Mouse (Mus musculus) midbrain, embryonic 15.5 days (tissue): Measurements from ENCODE around the gene Fbxo2. TPM values are rescaled to one million over a fixed set of nuclear protein-coding genes. Genes with fewer than 3 reads are reported as not detected.
A peak's percentile ranks its signal among the peaks of the same experiment; 100 is the strongest.

Source experiments
- ATAC-seq: fragments of 200-750 bp; cut with Nextera tagmentation; replicated peaks from 2 replicates; pipeline ENCODE4 v1.8.0; 2017; ENCODE audit warnings: moderate TSS enrichment
- H3K27ac ChIP-seq: fragments of 300-500 bp; sonication (generic); 2 replicates; pipeline ENCODE4 v1.5.1; 2015; ENCODE audit warnings: mild to moderate bottlenecking, inconsistent platforms
- H3K27me3 ChIP-seq: fragments of 300-500 bp; sonication (generic); replicated peaks from 2 replicates; pipeline ENCODE4 v1.6.1; 2015; ENCODE audit warnings: inconsistent platforms
- H3K36me3 ChIP-seq: fragments of 300-500 bp; sonication (generic); replicated peaks from 2 replicates; pipeline ENCODE4 v1.6.1; 2015; ENCODE audit warnings: inconsistent platforms
- H3K4me1 ChIP-seq: fragments of 300-500 bp; sonication (generic); 2 replicates; pipeline ENCODE4 v1.6.1; 2015; ENCODE audit warnings: inconsistent platforms
- H3K4me2 ChIP-seq: fragments of 300-500 bp; sonication (generic); 2 replicates; pipeline ENCODE4 v1.6.1; 2015; ENCODE audit warnings: inconsistent platforms, mild to moderate bottlenecking, moderate library complexity
- H3K4me3 ChIP-seq: fragments of 300-500 bp; sonication (generic); 2 replicates; pipeline ENCODE4 v1.5.1; 2015; ENCODE audit warnings: mild to moderate bottlenecking, inconsistent platforms
- H3K9ac ChIP-seq: fragments of 300-500 bp; sonication (generic); 2 replicates; pipeline ENCODE4 v1.6.1; 2015; ENCODE audit warnings: mild to moderate bottlenecking, inconsistent platforms
- H3K9me3 ChIP-seq: fragments of 300-500 bp; sonication (generic); 2 replicates; pipeline ENCODE4 v1.6.1; 2016; ENCODE audit warnings: inconsistent platforms
- WGBS: fragments of 180-500 bp; shearing (Covaris S2); methylation state at CpG from one replicate; pipeline ENCODE4 v1.1.7; 2015; ENCODE audit warnings: mixed read lengths; 5-methylcytosine and 5-hydroxymethylcytosine counted together
- polyA plus RNA-seq: library from polyadenylated mRNA; unstranded; fragments of >200 nt; fragmentation: Nextera tagmentation; extraction: Ambion mirVana; gene quantifications from 2 replicates; pipeline ENCODE4 v1.2.1, GENCODE M21; 2015

The Fbxo2 gene
- polyA plus RNA-seq, 1 experiment from 2014 or later = 6.2 TPM

DNA sequence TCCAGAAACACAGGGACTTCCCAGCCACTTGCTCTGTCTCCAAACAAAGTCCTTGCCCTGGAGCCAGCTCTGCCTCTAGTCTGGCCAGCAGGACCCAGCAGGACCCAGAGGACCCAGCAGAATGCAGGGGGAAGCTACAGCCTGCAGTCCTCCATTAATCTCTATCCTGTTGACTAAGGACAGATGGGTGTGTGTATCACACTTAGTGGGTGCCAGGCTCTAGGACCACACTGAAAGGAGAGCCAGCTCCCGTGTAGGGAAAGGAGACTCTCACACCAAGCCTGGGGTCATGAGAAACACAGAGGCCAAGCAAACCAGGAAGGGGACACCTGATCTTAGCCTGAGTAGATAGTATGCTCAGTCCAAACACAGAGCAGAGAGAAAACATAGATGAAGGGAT is 32.2 kb upstream of the Fbxo2 start:
- Histone ChIP-seq H3K9ac (peak overlapping the region; percentile 98; the same call in 1 of the 2 replicates), H3K4me1 (peaks cover 63% of the 10 kb centered on the region), H3K27me3 (no peaks in the 10 kb centered on the region), H3K27ac (peak overlapping the region; percentile 98), H3K9me3 (no peaks in the 10 kb centered on the region), H3K4me3 (peak overlapping the region; percentile 66), H3K4me2 (peak overlapping the region; percentile 78), H3K36me3 (no peaks in the 10 kb centered on the region)
- 58% methylated on average over 1 of the region's 1 CpGs for WGBS
- no peak for ATAC-seq

GRCm38 (mm10) chr4:148128672-148129071 is 31.7 kb upstream of the Fbxo2 start:
- H3K4me2 ChIP-seq = peak overlapping the region; percentile 78
- peak overlapping the region; percentile 98; the same call in 1 of the 2 replicates for H3K9ac ChIP-seq
- H3K27me3 ChIP-seq = no peaks in the 10 kb centered on the region
- no peaks in the 10 kb centered on the region for H3K9me3 ChIP-seq
- H3K4me1 ChIP-seq = peaks cover 59% of the 10 kb centered on the region
- H3K27ac ChIP-seq = peak overlapping the region; percentile 98
- peak overlapping the region; percentile 66 for H3K4me3 ChIP-seq
- no peak for ATAC-seq
- 70% methylated on average over 2 of the region's 2 CpGs for WGBS
- no peaks in the 10 kb centered on the region for H3K36me3 ChIP-seq

GRCm38 (mm10) chr4:148130133-148130532 is 30.3 kb upstream of the Fbxo2 start, which contains the start of gene Mad2l2:
Mad2l2 (plus strand) TSS chr4:148130384.
- no peaks in the 10 kb centered on the region for H3K9me3 ChIP-seq
- peak within 1 kb of the TSS; percentile 98 for H3K27ac ChIP-seq
- ATAC-seq = peak; percentile 2; the same call in 1 of the 2 replicates
- H3K4me1 ChIP-seq = peaks cover 56% of the 10 kb centered on the region
- no peaks in the 10 kb centered on the region for H3K27me3 ChIP-seq
- H3K4me2 ChIP-seq = peak within 1 kb of the TSS; percentile 78
- no peaks in the 10 kb centered on the region for H3K36me3 ChIP-seq
- H3K9ac ChIP-seq = peak within 1 kb of the TSS; percentile 98
- H3K4me3 ChIP-seq = peak within 1 kb of the TSS; percentile 66
- WGBS = under 1% methylated on average over 18 of the region's 18 CpGs

DNA sequence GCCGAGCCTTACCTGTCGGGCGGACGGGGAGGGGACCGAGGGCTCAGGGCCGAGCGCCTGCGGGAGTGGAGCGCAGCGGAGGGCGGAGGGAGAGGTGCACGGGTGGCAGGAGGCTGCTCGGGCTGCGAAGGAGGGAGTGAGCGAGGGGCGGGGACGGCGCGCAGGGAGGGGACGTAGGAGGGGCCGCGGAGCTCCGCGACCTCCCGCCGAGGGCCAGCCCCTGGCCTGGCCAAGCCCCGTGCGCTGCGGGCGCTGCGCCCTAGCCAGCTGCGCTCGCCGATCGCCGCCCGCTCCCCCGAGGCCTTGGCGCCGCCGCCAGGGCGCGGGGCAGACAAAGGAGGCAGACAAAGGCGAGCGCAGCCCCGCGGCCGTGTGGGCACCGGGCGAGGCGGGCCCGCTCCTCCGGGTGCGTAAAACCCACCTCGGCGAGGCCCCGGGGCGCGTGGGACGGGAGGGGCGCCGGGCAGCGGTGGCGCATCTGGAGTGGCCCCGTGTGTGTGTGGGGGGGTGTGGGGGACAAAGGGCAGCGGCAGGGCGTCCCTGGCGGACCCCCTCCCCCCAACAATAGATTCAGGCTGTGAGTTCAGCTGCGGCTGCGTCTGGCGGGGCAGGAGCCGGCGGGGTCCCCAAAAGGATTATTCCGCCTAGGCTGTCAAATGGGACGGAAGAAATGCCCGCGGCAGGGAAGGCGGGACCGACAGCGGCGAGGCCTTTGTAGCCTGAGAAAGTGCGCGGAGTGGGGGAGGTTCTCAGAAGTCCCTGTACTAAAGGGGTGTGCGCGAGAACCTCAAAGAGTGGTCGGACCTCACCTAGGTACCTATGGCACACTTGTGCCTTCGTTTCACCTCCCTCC is 29.6 kb upstream of the Fbxo2 start, which contains the start of gene Draxin:
Gene Draxin, minus strand, starts transcription at position 138 of the 853 bp plus-strand sequence.
- Histone ChIP-seq H3K36me3 (no peaks in the 10 kb centered on the region), H3K9ac (peak within 1 kb of the TSS; percentile 98)
- peak; percentile 89 for ATAC-seq

GRCm38 (mm10) chr4:148131497-148132081 is 28.8 kb upstream of the Fbxo2 start:
- H3K27ac ChIP-seq = peak overlapping the region; percentile 98
- no peaks in the 10 kb centered on the region for H3K27me3 ChIP-seq
- peak; percentile 56 for ATAC-seq
- peaks cover 45% of the 10 kb centered on the region for H3K4me1 ChIP-seq
- H3K4me3 ChIP-seq = peak overlapping the region; percentile 66
- H3K9me3 ChIP-seq = no peaks in the 10 kb centered on the region
- H3K36me3 ChIP-seq = no peaks in the 10 kb centered on the region
- H3K4me2 ChIP-seq = peak overlapping the region; percentile 78
- under 1% methylated on average over 21 of the region's 21 CpGs for WGBS
- peak overlapping the region; percentile 98 for H3K9ac ChIP-seq

More for the DNA sequence above, 29.6 kb upstream of the Fbxo2 start, which contains the start of gene Draxin:
- H3K4me3 ChIP-seq = peak within 1 kb of the TSS; percentile 66
- WGBS = under 1% methylated on average over 85 of the region's 87 CpGs
- peaks cover 52% of the 10 kb centered on the region for H3K4me1 ChIP-seq
- H3K9me3 ChIP-seq = no peaks in the 10 kb centered on the region
- H3K27ac ChIP-seq = peak within 1 kb of the TSS; percentile 98
- peak within 1 kb of the TSS; percentile 78 for H3K4me2 ChIP-seq
- H3K27me3 ChIP-seq = no peaks in the 10 kb centered on the region

- Histone ChIP-seq H3K4me3 (no peak overlapping the region), H3K4me1 (peaks cover 38% of the 10 kb centered on the region), H3K9ac (no peak overlapping the region), H3K9me3 (no peaks in the 10 kb centered on the region), H3K27ac (no peak overlapping the region), H3K27me3 (no peaks in the 10 kb centered on the region), H3K4me2 (no peak overlapping the region), H3K36me3 (no peaks in the 10 kb centered on the region)
- ATAC-seq = no peak
- 86% methylated on average over 8 of the region's 8 CpGs for WGBS
Measured at GRCm38 (mm10) chr4:148134988-148135387, 25.4 kb upstream of the Fbxo2 start.

DNA sequence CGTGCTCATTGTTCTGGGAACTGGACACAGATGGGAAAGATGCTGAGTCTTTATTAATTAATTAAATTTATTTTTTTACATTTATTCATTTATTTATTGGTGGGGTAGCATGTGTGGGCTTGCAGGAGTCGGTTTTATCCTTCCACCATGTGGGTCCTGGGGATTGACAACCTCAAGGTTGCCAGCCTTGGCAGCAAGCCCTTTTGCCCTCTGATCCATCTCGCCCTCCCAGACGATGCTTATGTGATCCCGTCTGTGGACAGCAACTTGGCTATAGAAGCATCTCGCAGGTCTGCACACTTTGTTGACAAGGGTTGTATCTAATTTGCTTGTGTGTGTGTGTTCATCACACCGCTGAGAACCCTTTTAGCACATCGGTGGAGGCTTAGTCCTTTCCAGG is 22.9 kb upstream of the Fbxo2 start:
- Histone ChIP-seq H3K36me3 (no peaks in the 10 kb centered on the region), H3K27ac (no peak overlapping the region), H3K4me1 (peaks cover 30% of the 10 kb centered on the region), H3K4me3 (no peak overlapping the region), H3K27me3 (no peaks in the 10 kb centered on the region), H3K9me3 (no peaks in the 10 kb centered on the region), H3K4me2 (no peak overlapping the region), H3K9ac (no peak overlapping the region)
- 57% methylated on average over 8 of the region's 8 CpGs for WGBS
- no peak for ATAC-seq

GRCm38 (mm10) chr4:148139767-148140097 is 20.7 kb upstream of the Fbxo2 start:
- Histone ChIP-seq H3K9me3 (no peaks in the 10 kb centered on the region), H3K36me3 (no peaks in the 10 kb centered on the region), H3K27me3 (no peaks in the 10 kb centered on the region), H3K4me1 (peaks cover 40% of the 10 kb centered on the region), H3K27ac (peak overlapping the region; percentile 91), H3K4me2 (peak overlapping the region; percentile 76), H3K9ac (peak overlapping the region; percentile 52), H3K4me3 (peak overlapping the region; percentile 52)
- peak; percentile 26 for ATAC-seq
- WGBS = 1% methylated on average over 12 of the region's 12 CpGs

- H3K36me3 ChIP-seq = peaks cover 5% of the 10 kb centered on the region; the same call in 1 of the 2 replicates
- peaks cover 40% of the 10 kb centered on the region for H3K4me1 ChIP-seq
- peak overlapping the region; percentile 52 for H3K4me3 ChIP-seq
- H3K9me3 ChIP-seq = no peaks in the 10 kb centered on the region
- peak; percentile 94 for ATAC-seq
- peak overlapping the region; percentile 91 for H3K27ac ChIP-seq
- under 1% methylated on average over 63 of the region's 65 CpGs for WGBS
- peak overlapping the region; percentile 76 for H3K4me2 ChIP-seq
- H3K9ac ChIP-seq = peak overlapping the region; percentile 52
- no peaks in the 10 kb centered on the region for H3K27me3 ChIP-seq
Measured at GRCm38 (mm10) chr4:148140098-148141011, 20.1 kb upstream of the Fbxo2 start.

DNA sequence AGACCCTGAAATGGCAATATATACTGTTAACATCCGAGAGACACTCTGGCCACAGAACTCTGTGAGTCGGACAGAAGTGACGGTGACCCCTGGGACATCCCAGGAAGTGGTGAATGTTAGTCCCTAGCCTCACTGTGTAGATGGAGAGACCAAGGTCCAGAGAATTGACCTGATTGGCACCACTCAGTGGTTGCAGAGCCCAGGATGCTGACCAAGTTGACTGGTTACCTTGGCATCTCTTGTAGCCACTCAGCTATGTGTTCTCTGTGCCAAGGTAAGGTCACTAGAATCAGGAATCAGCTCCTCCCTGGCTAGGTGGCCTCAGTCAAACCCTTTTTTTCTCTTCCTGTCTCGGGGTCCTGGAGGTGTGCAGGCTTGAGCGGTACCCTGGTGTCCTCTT is 16.7 kb upstream of the Fbxo2 start:
- Histone ChIP-seq H3K27me3 (no peaks in the 10 kb centered on the region), H3K4me2 (no peak overlapping the region), H3K9ac (no peak overlapping the region), H3K4me1 (peaks cover 26% of the 10 kb centered on the region), H3K27ac (no peak overlapping the region), H3K9me3 (no peaks in the 10 kb centered on the region), H3K4me3 (no peak overlapping the region), H3K36me3 (peaks cover 12% of the 10 kb centered on the region)
- no peak for ATAC-seq
- WGBS = 88% methylated on average over 5 of the region's 5 CpGs

DNA sequence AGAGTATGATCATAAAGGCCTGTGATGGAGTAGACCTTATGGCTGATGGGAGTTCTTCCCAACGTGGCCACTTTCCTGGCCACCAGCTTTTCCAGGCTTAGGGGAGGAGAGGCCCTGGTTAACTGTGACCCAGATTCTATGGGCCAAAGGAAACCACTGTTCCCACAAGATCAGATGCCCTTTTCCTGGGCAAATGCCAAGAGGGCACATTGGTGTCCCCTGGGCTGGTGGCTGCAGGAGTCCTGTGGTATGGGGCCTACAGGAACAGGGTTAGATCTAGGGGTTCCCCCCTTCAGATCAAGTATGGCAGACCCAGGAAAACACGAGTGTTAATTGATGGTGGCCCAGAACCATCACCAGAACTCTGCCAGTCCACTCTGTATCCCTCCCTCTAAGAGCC is 12.7 kb upstream of the Fbxo2 start:
- 86% methylated on average over 2 of the region's 2 CpGs for WGBS
- peaks cover 21% of the 10 kb centered on the region for H3K4me1 ChIP-seq
- H3K9ac ChIP-seq = no peak overlapping the region
- no peaks in the 10 kb centered on the region for H3K9me3 ChIP-seq
- no peaks in the 10 kb centered on the region for H3K27me3 ChIP-seq
- H3K27ac ChIP-seq = no peak overlapping the region
- no peak overlapping the region for H3K4me2 ChIP-seq
- H3K4me3 ChIP-seq = no peak overlapping the region
- ATAC-seq = no peak
- H3K36me3 ChIP-seq = peaks cover 12% of the 10 kb centered on the region

GRCm38 (mm10) chr4:148149540-148149939 is 10.9 kb upstream of the Fbxo2 start:
- H3K4me2 ChIP-seq = no peak overlapping the region
- no peak overlapping the region for H3K4me3 ChIP-seq
- peaks cover 12% of the 10 kb centered on the region for H3K36me3 ChIP-seq
- 76% methylated on average over 12 of the region's 12 CpGs for WGBS
- peaks cover 8% of the 10 kb centered on the region for H3K4me1 ChIP-seq
- no peak overlapping the region for H3K9ac ChIP-seq
- no peak for ATAC-seq
- H3K27me3 ChIP-seq = no peaks in the 10 kb centered on the region
- no peaks in the 10 kb centered on the region for H3K9me3 ChIP-seq
- no peak overlapping the region for H3K27ac ChIP-seq
